Mouse (Mus musculus) thymus, adult 2 months (tissue): Measurements from ENCODE around the gene Dhcr24. TPM values are rescaled to one million over a fixed set of nuclear protein-coding genes. Genes with fewer than 3 reads are reported as not detected.

Experiments
- DNase-seq: peaks from one replicate; pipeline ENCODE4 v3.0.0; 2021
- H3K27ac ChIP-seq: fragments of 200-500 bp; 2 replicates; pipeline ENCODE4 v1.5.1; 2012; ENCODE audit warnings: low read length, control low read depth; ENCODE audit not compliant: control insufficient read depth, insufficient read depth
- H3K27me3 ChIP-seq: fragments of 200-500 bp; 2 replicates; pipeline ENCODE4 v1.6.1; 2012; ENCODE audit warnings: mild to moderate bottlenecking, low read length, moderate library complexity, mixed read lengths; ENCODE audit not compliant: control insufficient read depth, insufficient read depth
- H3K36me3 ChIP-seq: fragments of 200-500 bp; 2 replicates; pipeline ENCODE4 v1.6.1; 2012; ENCODE audit warnings: mild to moderate bottlenecking, low read length, moderate library complexity; ENCODE audit not compliant: control insufficient read depth, insufficient read depth
- H3K4me1 ChIP-seq: fragments of 200-500 bp; replicated peaks from 2 replicates; pipeline ENCODE4 v1.6.1; 2012; ENCODE audit warnings: low read length; ENCODE audit not compliant: control insufficient read depth, insufficient read depth
- H3K4me3 ChIP-seq: fragments of 200-500 bp; 2 replicates; pipeline ENCODE4 v1.5.1; 2012; ENCODE audit warnings: mild to moderate bottlenecking, low read length, control low read depth, moderate library complexity; ENCODE audit not compliant: control insufficient read depth, insufficient read depth
- CTCF ChIP-seq: fragments of 200-500 bp; IDR thresholded peaks from 2 replicates; pipeline ENCODE4 v1.5.1; 2012; ENCODE audit warnings: mild to moderate bottlenecking, control low read depth, low read length, moderate library complexity, borderline replicate concordance; ENCODE audit not compliant: control insufficient read depth, poor library complexity, insufficient read depth; ENCODE audit errors: extremely low read depth
- POLR2A ChIP-seq: fragments of 200-500 bp; IDR thresholded peaks from 2 replicates; pipeline ENCODE4 v1.6.1; 2012; ENCODE audit warnings: mild to moderate bottlenecking, low read length, control low read depth, moderate library complexity; ENCODE audit not compliant: control insufficient read depth, poor library complexity, insufficient read depth; ENCODE audit errors: extremely low read depth
- WGBS: fragments of 180-500 bp; shearing (Covaris S2); methylation state at CpG from one replicate; pipeline ENCODE4 v1.1.7; 2018; 5-methylcytosine and 5-hydroxymethylcytosine counted together
- polyA plus RNA-seq: library from polyadenylated mRNA; depleted of rRNA; stranded (reverse); fragments of >200 nt; gene quantifications from 2 replicates; pipeline ENCODE4 v1.2.3, GENCODE M21; 2012

Dhcr24 gene
- polyA plus RNA-seq, 1 experiment: 80.0 TPM

- Histone ChIP-seq H3K27ac (no peak overlapping the region), H3K36me3 (no peaks in the 10 kb centered on the region), H3K4me1 (no peaks in the 10 kb centered on the region), H3K4me3 (no peak overlapping the region), H3K27me3 (no peaks in the 10 kb centered on the region)
- TF ChIP-seq CTCF: no peak
- TF ChIP-seq POLR2A: no peak
- 74% methylated on average over 8 of the region's 8 CpGs for WGBS
- DNase-seq: no peak
These were observed 14.9 kb upstream of the Dhcr24 start for GRCm38 (mm10) chr4:106545817-106546373.

GRCm38 (mm10) chr4:106546896-106547295, 13.9 kb upstream of the Dhcr24 start:
- no peaks in the 10 kb centered on the region for H3K27me3 ChIP-seq
- TF ChIP-seq CTCF: no peak
- TF ChIP-seq POLR2A: no peak
- no peaks in the 10 kb centered on the region for H3K36me3 ChIP-seq
- no peak overlapping the region for H3K27ac ChIP-seq
- H3K4me3 ChIP-seq: no peak overlapping the region
- no peaks in the 10 kb centered on the region for H3K4me1 ChIP-seq
- DNase-seq: no peak
- 89% methylated on average over 1 of the region's 1 CpGs for WGBS

- Histone ChIP-seq H3K4me1 (no peaks in the 10 kb centered on the region), H3K27me3 (no peaks in the 10 kb centered on the region), H3K27ac (no peak overlapping the region), H3K36me3 (no peaks in the 10 kb centered on the region), H3K4me3 (no peak overlapping the region)
- no peak for DNase-seq
- 93% methylated on average over 3 of the region's 3 CpGs for WGBS
- no peak for TF ChIP-seq POLR2A
- no peak for TF ChIP-seq CTCF
These were observed 12.7 kb upstream of the Dhcr24 start for GRCm38 (mm10) chr4:106548113-106548512.

DNA sequence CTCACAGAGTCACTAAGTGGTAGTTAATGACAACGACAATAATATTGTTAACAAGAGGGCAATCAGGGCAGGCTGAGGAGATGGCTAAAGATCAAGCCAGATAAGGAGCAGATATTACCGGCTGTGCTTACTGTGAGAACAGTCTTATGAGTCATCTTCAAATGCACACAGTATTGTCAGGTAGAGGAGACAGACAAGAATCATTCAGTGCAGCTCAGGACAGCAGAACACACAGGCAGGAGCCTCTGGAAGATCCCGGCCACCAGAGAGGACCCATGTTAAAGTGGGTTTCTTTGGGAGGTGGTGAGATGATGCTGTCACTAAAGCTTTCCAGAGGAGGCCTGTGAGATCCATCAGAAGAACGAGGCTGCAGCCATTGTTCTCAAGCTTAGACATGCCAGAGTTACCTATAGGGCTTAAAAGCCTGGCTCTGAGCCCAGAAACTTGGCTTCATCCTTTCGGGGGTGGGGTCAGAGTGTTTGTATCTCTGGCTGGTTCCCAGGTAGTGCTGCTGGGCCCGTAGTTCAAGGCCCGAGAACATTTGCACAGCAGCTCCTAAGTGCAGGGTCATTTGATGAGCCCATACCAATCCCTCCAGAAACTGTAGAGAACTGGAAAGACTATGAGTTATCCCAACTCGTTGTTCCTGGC, 10.2 kb upstream of the Dhcr24 start:
- no peaks in the 10 kb centered on the region for H3K4me1 ChIP-seq
- H3K4me3 ChIP-seq: no peak overlapping the region
- WGBS: 85% methylated on average over 8 of the region's 8 CpGs
- no peak for DNase-seq
- H3K27ac ChIP-seq: no peak overlapping the region
- no peak for TF ChIP-seq CTCF
- TF ChIP-seq POLR2A: no peak
- no peaks in the 10 kb centered on the region for H3K27me3 ChIP-seq
- H3K36me3 ChIP-seq: no peaks in the 10 kb centered on the region

DNA sequence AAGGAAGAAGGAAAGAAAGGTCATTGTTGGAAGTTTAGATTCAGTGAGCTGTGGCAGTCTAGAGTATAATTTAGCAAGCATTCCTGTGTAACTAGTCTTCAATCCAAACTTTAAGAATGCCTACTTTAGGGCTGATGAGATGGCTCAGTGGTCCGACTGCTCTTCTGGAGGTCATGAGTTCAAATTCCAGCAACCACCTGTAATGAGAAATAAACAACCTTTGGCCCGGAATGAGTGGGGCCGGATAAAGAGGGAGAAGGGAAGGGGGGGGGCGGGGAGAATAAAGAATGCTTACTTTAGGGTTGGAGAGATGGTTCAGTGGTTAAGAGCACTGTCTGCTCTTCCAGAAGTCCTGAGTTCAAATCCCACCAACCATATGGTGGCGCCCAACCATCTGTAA, 3.6 kb upstream of the Dhcr24 start:
- Histone ChIP-seq H3K4me1 (peaks cover 11% of the 10 kb centered on the region), H3K4me3 (no peak overlapping the region), H3K36me3 (no peaks in the 10 kb centered on the region), H3K27me3 (no peaks in the 10 kb centered on the region), H3K27ac (no peak overlapping the region)
- 96% methylated on average over 5 of the region's 5 CpGs for WGBS
- TF ChIP-seq POLR2A (no peak), CTCF (no peak)
- DNase-seq: no peak

DNA sequence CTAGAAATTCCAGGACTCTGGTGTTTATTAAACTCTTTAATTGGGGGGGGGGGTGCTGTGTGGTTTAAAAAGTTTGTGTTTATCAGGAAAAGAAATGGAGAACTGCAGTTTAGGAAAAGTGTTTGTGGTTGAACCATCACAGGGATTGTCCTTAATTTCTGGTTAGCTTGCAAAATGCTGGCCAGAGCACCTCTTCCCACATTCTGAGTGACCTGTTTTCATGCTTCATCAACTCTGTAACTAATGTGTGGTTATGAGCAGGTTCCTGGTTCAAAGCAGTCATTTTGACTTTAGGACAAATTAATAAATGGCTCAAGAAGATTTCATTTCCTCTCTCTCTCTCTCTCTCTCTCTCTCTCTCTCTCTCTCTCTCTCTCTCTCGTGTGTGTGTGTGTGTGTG, 2.9 kb upstream of the Dhcr24 start:
- no peaks in the 10 kb centered on the region for H3K27me3 ChIP-seq
- H3K4me1 ChIP-seq: peaks cover 18% of the 10 kb centered on the region
- no peaks in the 10 kb centered on the region for H3K36me3 ChIP-seq
- TF ChIP-seq POLR2A (no peak), CTCF (no peak)
- H3K27ac ChIP-seq: no peak overlapping the region
- no peak overlapping the region for H3K4me3 ChIP-seq
- WGBS: no CpG with 5 or more reads among the region's 1 CpGs
- no peak for DNase-seq
